Mouse (Mus musculus): ENCODE data around the gene Hpcal1.

GRCm38 (mm10) chr12:17725592-17725991, 34.9 kb downstream of the Hpcal1 start:
- TF ChIP-seq POLR2A (IDR thresholded peaks at IDR 0.05; ENCODE audit: borderline replicate concordance, insufficient read depth, low read length) (no peak), CTCF (IDR thresholded peaks at IDR 0.05; ENCODE audit: borderline replicate concordance, insufficient read depth, low read depth, low read length) (no peak)

Data from cerebellum, adult 2 months (tissue).